9 mouse cellular contexts compared by ENCODE assay signal in the genomic region with DNA sequence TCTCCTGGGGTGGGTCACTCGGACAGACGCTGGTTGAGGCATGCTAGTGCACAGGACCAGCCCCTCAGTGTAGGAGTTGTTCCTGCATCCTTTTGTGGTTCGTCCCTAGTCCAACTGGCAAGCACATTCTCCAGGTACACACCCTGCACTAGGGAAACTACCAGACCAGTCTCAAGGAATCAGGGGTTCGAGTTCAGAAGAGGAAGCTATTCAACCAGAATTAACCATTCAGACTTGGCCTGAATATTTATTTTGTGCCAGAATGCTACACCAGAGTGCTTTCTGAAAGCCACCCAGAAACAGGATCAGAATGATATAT. TPM values are rescaled to one million over a fixed set of nuclear protein-coding genes. Genes with fewer than 3 reads are reported as not detected.
A peak's percentile ranks its signal among the peaks of the same experiment; 100 is the strongest.
DNase-seq lines count a peak whose midpoint lies in the region; ATAC-seq and TF ChIP-seq lines count a peak whose summit lies in the region.
"Had no signal": no experiment of that assay in that cellular context is flagged by ENCODE, and none has a peak within 500 bp of the region (broad histone marks: within the 10 kb centered on the region; RNA-seq: fewer than 3 reads in every experiment).

No protein-coding gene starts in this region.

- H3K4me2 ChIP-seq in heart, embryonic 12.5 days, result peak overlapping the region; percentile 94
- peak overlapping the region; percentile 74 for H3K4me2 ChIP-seq in forebrain, embryonic 16.5 days (ENCODE audit: low read length)
- H3K4me2 ChIP-seq in liver, embryonic 16.5 days (ENCODE audit: low read depth, low read length), result peak overlapping the region; percentile 96

- peak overlapping the region; percentile 81 for H3K9ac ChIP-seq in heart, embryonic 12.5 days
- H3K9ac ChIP-seq in forebrain, embryonic 16.5 days (replicated peaks; ENCODE audit: low read depth, low read length), result peak overlapping the region; percentile 85
- H3K9ac ChIP-seq in liver, embryonic 16.5 days (ENCODE audit: low read depth, low read length), result peak overlapping the region; percentile 73

- intact Hi-C loops in heart, postnatal 10 days (cut with DNase I), result no loop called here

- peak overlapping the region; percentile 81 for H3K4me3 ChIP-seq in heart, embryonic 12.5 days
- H3K4me3 ChIP-seq in E14TG2a.4 (replicated peaks; ENCODE audit: low read length), result peak overlapping the region; percentile 91
- peak overlapping the region; percentile 87 for H3K4me3 ChIP-seq in forebrain, embryonic 16.5 days (replicated peaks; ENCODE audit: low read length)
- H3K4me3 ChIP-seq in liver, embryonic 16.5 days (ENCODE audit: low read depth, low read length), result peak overlapping the region; percentile 75

- H3K27ac ChIP-seq in heart, embryonic 12.5 days (ENCODE audit: poor library complexity, severe bottlenecking), result no peak overlapping the region
- H3K27ac ChIP-seq in forebrain, embryonic 16.5 days (ENCODE audit: low read length), result peak overlapping the region; percentile 52
- H3K27ac ChIP-seq in liver, embryonic 16.5 days (ENCODE audit: low read length), result no peak overlapping the region

- no peak for ATAC-seq in heart, embryonic 12.5 days (ENCODE audit: insufficient number of reproducible peaks, low FRiP score)
- ATAC-seq in forebrain, embryonic 16.5 days, result no peak
- ATAC-seq in liver, embryonic 16.5 days (ENCODE audit: low read depth), result no peak
- ATAC-seq in cerebellum, adult (ENCODE audit: insufficient number of reproducible peaks, low FRiP score, low TSS enrichment), result no peak

- TF ChIP-seq CTCF in E14TG2a.4 (conservative IDR thresholded peaks at IDR 0.05; ENCODE audit: low read length), result no peak

- WGBS in heart, embryonic 12.5 days, result 13% methylated on average over 4 of the region's 4 CpGs
- 5% methylated on average over 4 of the region's 4 CpGs for WGBS in forebrain, embryonic 16.5 days
- WGBS in liver, embryonic 16.5 days (ENCODE audit: insufficient replicate concordance), result 6% methylated on average over 4 of the region's 4 CpGs

- DNase-seq in heart, postnatal 10 days, result no peak
- DNase-seq in Muller cell, postnatal 12 days (ENCODE audit: inconsistent ontology term), result no peak
- DNase-seq in ovary, postnatal 36 days (ENCODE audit: low spot score), result no peak

- no peaks in the 10 kb centered on the region for H3K9me3 ChIP-seq in heart, embryonic 12.5 days (replicated peaks)
- H3K9me3 ChIP-seq in E14TG2a.4 (ENCODE audit: low read length), result no peaks in the 10 kb centered on the region
- no peaks in the 10 kb centered on the region for H3K9me3 ChIP-seq in forebrain, embryonic 16.5 days (ENCODE audit: control insufficient read depth, low read length)
- H3K9me3 ChIP-seq in liver, embryonic 16.5 days (replicated peaks; ENCODE audit: control insufficient read depth, low read length), result no peaks in the 10 kb centered on the region

- peaks cover 7% of the 10 kb centered on the region; the same call in 1 of the 2 replicates for H3K4me1 ChIP-seq in heart, embryonic 12.5 days (replicated peaks)
- H3K4me1 ChIP-seq in E14TG2a.4 (replicated peaks; ENCODE audit: low read depth, low read length), result peaks cover 31% of the 10 kb centered on the region
- peaks cover 18% of the 10 kb centered on the region for H3K4me1 ChIP-seq in forebrain, embryonic 16.5 days (replicated peaks; ENCODE audit: control insufficient read depth, insufficient read depth, low read length)
- peaks cover 7% of the 10 kb centered on the region for H3K4me1 ChIP-seq in liver, embryonic 16.5 days (ENCODE audit: control insufficient read depth, low read depth, low read length)

- H3K36me3 ChIP-seq in heart, embryonic 12.5 days, result peaks cover 12% of the 10 kb centered on the region
- peaks cover 28% of the 10 kb centered on the region for H3K36me3 ChIP-seq in E14TG2a.4 (ENCODE audit: insufficient read depth, low read length)
- peaks cover 5% of the 10 kb centered on the region; the same call in 1 of the 2 replicates for H3K36me3 ChIP-seq in forebrain, embryonic 16.5 days (ENCODE audit: control insufficient read depth, insufficient read depth)
- no peaks in the 10 kb centered on the region; the same call in 1 of the 2 replicates for H3K36me3 ChIP-seq in liver, embryonic 16.5 days (ENCODE audit: control insufficient read depth, insufficient read depth)

- no peaks in the 10 kb centered on the region for H3K27me3 ChIP-seq in heart, embryonic 12.5 days (replicated peaks)
- H3K27me3 ChIP-seq in E14TG2a.4 (ENCODE audit: insufficient read depth, low read length), result peaks cover 12% of the 10 kb centered on the region
- no peaks in the 10 kb centered on the region for H3K27me3 ChIP-seq in forebrain, embryonic 16.5 days (replicated peaks; ENCODE audit: control insufficient read depth, insufficient read depth, low read length)
- H3K27me3 ChIP-seq in liver, embryonic 16.5 days (ENCODE audit: control insufficient read depth, insufficient read depth, low read depth, low read length), result no peaks in the 10 kb centered on the region

RNA-seq across cellular contexts. Expression of gene Erlin1, which starts 0.3 kb away (rescaled TPM):
- polyA plus RNA-seq in heart, embryonic 12.5 days (2016; fragmentation: Nextera tagmentation; extraction: Ambion mirVana), result 18.5 and 18.7 TPM in 2 replicates
- total RNA-seq in heart, postnatal 10 days (2021), result 1 to 10 TPM; 5.7 to 9.1 TPM
- polyA plus RNA-seq in forebrain, embryonic 16.5 days (2015; fragmentation: Nextera tagmentation; extraction: Ambion mirVana), result 20.8 and 23.5 TPM in 2 replicates
- polyA plus RNA-seq in liver, embryonic 16.5 days (2015; fragmentation: Nextera tagmentation; extraction: Ambion mirVana), result 19.2 and 20.2 TPM in 2 replicates

RNA-seq across cellular contexts. Expression of gene Chuk, which starts 37.4 kb away (rescaled TPM):
- 36.3 and 37.4 TPM in 2 replicates for polyA plus RNA-seq in heart, embryonic 12.5 days (2016; fragmentation: Nextera tagmentation; extraction: Ambion mirVana)
- total RNA-seq in heart, postnatal 10 days (2021), result 10 to 100 TPM; 29.8 to 30.5 TPM
- 61.7 and 72.4 TPM in 2 replicates for polyA plus RNA-seq in forebrain, embryonic 16.5 days (2015; fragmentation: Nextera tagmentation; extraction: Ambion mirVana)
- 19.2 and 19.5 TPM in 2 replicates for polyA plus RNA-seq in liver, embryonic 16.5 days (2015; fragmentation: Nextera tagmentation; extraction: Ambion mirVana)

RNA-seq across cellular contexts. Expression of gene Cyp2c23, which starts 40.9 kb away (rescaled TPM):
- polyA plus RNA-seq in heart, embryonic 12.5 days (2016; fragmentation: Nextera tagmentation; extraction: Ambion mirVana), result 0.09 TPM in 2 replicates
- total RNA-seq in heart, postnatal 10 days (2021), result under 1 TPM in 1 of 2 experiments, not detected in 1; 0.27 TPM
- polyA plus RNA-seq in forebrain, embryonic 16.5 days (2015; fragmentation: Nextera tagmentation; extraction: Ambion mirVana), result not detected in 2 replicates
- 40.0 and 44.5 TPM in 2 replicates for polyA plus RNA-seq in liver, embryonic 16.5 days (2015; fragmentation: Nextera tagmentation; extraction: Ambion mirVana)
- total RNA-seq: megakaryocyte-erythroid progenitor cell, adult 5-6 weeks had no signal

Comparison
In these comparisons a context has a peak if more than half of its experiments do, and no peak if none do; other contexts are left out.
1. RNA of gene Cyp2c23, which starts 40.9 kb away (polyA plus RNA-seq): 40.0 to 44.5 TPM in liver, embryonic 16.5 days; 0.09 TPM in heart, embryonic 12.5 days and not detected in forebrain, embryonic 16.5 days; every median in the first group is over 10 times any median in the second.
2. Peak in every context shown above with its lines, with median percentiles within 50 percentile points of each other: H3K4me2 ChIP-seq, H3K4me3 ChIP-seq and H3K9ac ChIP-seq.